Mouse (Mus musculus) kidney, adult 2 months (tissue): Measurements from ENCODE around the gene Layn. TPM values are rescaled to one million over a fixed set of nuclear protein-coding genes. Genes with fewer than 3 reads are reported as not detected.

ENCODE experiments used
- DNase-seq: peaks from one replicate; pipeline ENCODE4 v3.0.0; 2021
- H3K27ac ChIP-seq: fragments of 200-500 bp; 2 replicates; pipeline ENCODE4 v1.5.1; 2012; ENCODE audit warnings: low read depth, low read length, control low read depth, inconsistent platforms; ENCODE audit not compliant: insufficient read depth
- H3K27me3 ChIP-seq: fragments of 200-500 bp; replicated peaks from 2 replicates; pipeline ENCODE4 v1.6.1; 2012; ENCODE audit warnings: mild to moderate bottlenecking, moderate library complexity, low read length, inconsistent platforms; ENCODE audit not compliant: control insufficient read depth, insufficient read depth
- H3K36me3 ChIP-seq: fragments of 200-500 bp; 2 replicates; pipeline ENCODE4 v1.6.1; 2012; ENCODE audit warnings: mild to moderate bottlenecking, moderate library complexity, low read length, inconsistent platforms; ENCODE audit not compliant: control insufficient read depth, insufficient read depth
- H3K4me1 ChIP-seq: fragments of 200-500 bp; 2 replicates; pipeline ENCODE4 v1.6.1; 2011; ENCODE audit warnings: low read length; ENCODE audit not compliant: control insufficient read depth, insufficient read depth
- H3K4me3 ChIP-seq: fragments of 200-500 bp; 2 replicates; pipeline ENCODE4 v1.5.1; 2011; ENCODE audit warnings: mild to moderate bottlenecking, low read depth, low read length, control low read depth; ENCODE audit not compliant: insufficient read depth
- CTCF ChIP-seq: fragments of 200-500 bp; conservative IDR thresholded peaks from 2 replicates; pipeline ENCODE4 v1.5.1; 2011; ENCODE audit warnings: low read depth, mild to moderate bottlenecking, control low read depth, low read length, moderate library complexity, mixed read lengths; ENCODE audit not compliant: insufficient read depth, insufficient read length
- POLR2A ChIP-seq: fragments of 200-500 bp; IDR thresholded peaks from one replicate; pipeline ENCODE4 v1.6.1; 2011; ENCODE audit warnings: low read depth, low read length, control low read depth
- WGBS: fragments of 180-500 bp; shearing (Covaris S2); methylation state at CpG from one replicate; pipeline ENCODE4 v1.1.7; 2018; 5-methylcytosine and 5-hydroxymethylcytosine counted together
- polyA plus RNA-seq: library from polyadenylated mRNA; depleted of rRNA; stranded (reverse); fragments of >200 nt; gene quantifications from 2 replicates; pipeline ENCODE4 v1.2.3, GENCODE M21; 2012

The Layn gene
- polyA plus RNA-seq, 1 experiment: 4.5 TPM

DNA sequence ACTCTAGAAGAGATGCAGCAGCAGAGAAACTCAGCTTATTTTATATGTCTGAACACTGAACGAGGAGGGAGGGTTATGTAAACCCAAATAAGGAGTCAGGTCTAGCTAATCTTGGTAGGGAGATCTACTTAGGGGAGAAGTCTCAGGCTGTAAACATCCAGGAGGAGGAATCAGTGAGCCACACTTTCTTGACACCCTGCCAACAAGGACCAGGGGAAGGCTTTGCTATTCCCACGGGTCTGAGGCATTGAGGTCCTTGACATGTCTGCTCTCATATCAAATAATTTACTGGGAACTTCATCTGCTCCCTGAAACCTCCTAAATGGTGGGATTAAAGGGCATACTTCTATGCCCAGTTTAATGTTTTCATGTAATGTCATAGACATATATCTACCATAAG, 19.4 kb upstream of the Layn start:
- Histone ChIP-seq H3K27me3 (no peaks in the 10 kb centered on the region; the same call in 1 of the 2 replicates), H3K36me3 (no peaks in the 10 kb centered on the region), H3K27ac (no peak overlapping the region), H3K4me3 (no peak overlapping the region), H3K4me1 (no peaks in the 10 kb centered on the region)
- WGBS: 43% methylated on average over 2 of the region's 2 CpGs
- DNase-seq: no peak
- no peak for TF ChIP-seq POLR2A
- no peak for TF ChIP-seq CTCF

DNA sequence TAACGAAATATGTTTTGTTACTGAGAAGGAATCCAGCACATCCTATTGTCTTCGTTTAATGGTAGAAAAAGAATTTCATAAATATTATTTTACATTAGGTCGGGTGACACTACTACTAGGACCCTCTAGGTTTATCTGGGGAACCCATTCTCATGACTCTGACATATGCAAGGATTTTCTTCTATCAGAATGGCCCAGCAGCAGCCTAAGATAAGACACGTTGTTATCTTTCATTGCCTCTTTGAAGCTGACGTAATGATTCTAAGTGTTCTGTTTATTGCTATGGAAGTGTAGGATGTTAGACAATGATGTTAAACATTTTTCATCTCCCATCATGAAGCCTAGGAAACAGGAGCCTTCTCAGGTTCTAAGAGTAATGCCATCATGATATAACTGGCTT, 16.8 kb upstream of the Layn start:
- Histone ChIP-seq H3K36me3 (no peaks in the 10 kb centered on the region), H3K27ac (no peak overlapping the region), H3K4me3 (no peak overlapping the region), H3K4me1 (no peaks in the 10 kb centered on the region), H3K27me3 (no peaks in the 10 kb centered on the region; the same call in 1 of the 2 replicates)
- WGBS: 84% methylated on average over 5 of the region's 5 CpGs
- no peak for DNase-seq
- no peak for TF ChIP-seq CTCF
- TF ChIP-seq POLR2A: no peak

DNA sequence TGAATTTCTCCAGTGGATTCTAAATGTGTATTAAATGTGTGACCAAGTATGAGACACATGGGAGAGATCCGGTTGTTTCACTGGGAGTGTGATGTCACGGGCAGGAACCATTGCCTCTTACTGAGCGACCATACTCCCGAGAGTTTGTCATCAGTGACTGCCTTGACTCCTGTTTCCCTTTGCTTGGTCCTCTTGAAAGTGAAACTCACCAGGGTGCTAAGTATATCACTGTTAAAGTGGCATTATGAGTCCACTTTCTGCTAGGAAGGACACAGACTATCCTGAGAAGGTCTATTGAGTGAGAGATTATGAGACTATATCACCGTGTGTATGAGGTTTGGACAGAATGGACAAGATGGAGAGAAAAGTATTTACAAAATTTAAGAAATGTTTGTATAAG, 4.7 kb upstream of the Layn start:
- 88% methylated on average over 5 of the region's 5 CpGs for WGBS
- Histone ChIP-seq H3K36me3 (no peaks in the 10 kb centered on the region), H3K27ac (no peak overlapping the region), H3K4me3 (no peak overlapping the region), H3K27me3 (no peaks in the 10 kb centered on the region), H3K4me1 (no peaks in the 10 kb centered on the region)
- no peak for TF ChIP-seq CTCF
- TF ChIP-seq POLR2A: no peak
- no peak for DNase-seq

DNA sequence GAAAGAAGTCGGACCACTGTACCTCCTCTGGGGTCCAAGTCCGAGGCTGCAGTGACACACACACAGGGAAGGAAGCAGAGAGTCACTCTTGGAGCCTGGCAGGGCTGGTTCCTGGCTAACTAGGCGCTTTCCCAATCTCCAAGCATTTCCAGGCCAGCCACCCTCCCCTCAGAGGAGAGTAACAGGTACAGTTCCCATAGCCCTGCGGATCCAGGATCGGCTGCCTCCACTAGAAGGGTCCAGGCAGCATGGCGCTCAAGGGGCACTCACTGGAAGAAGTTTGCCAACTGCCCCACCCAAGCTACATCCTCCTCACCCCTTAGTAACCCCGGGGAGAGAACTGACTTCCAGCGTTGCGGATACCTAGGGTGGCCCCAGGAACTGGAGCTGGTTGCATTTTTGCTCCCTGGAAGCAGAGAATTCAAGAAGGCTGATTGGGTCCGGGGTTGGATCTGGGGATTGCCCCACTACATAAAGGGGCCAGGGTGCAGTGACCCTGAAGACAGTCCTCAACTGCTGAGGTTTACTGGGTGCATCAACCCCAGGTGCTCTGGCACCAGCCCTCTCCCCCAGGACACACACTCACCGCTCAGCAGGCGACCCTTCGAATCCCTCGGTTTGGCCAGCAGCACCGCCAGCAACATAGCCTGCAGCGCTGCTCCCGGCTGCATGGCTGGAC, 455 bp downstream of the Layn start:
- no peak for TF ChIP-seq CTCF
- TF ChIP-seq POLR2A: no peak
- 1% methylated on average over 17 of the region's 17 CpGs for WGBS
- Histone ChIP-seq H3K4me1 (no peaks in the 10 kb centered on the region), H3K4me3 (peak overlapping the region; percentile 56), H3K27ac (peak overlapping the region; percentile 13; the same call in 1 of the 2 replicates), H3K36me3 (no peaks in the 10 kb centered on the region), H3K27me3 (no peaks in the 10 kb centered on the region)
- peak; percentile 9 for DNase-seq

DNA sequence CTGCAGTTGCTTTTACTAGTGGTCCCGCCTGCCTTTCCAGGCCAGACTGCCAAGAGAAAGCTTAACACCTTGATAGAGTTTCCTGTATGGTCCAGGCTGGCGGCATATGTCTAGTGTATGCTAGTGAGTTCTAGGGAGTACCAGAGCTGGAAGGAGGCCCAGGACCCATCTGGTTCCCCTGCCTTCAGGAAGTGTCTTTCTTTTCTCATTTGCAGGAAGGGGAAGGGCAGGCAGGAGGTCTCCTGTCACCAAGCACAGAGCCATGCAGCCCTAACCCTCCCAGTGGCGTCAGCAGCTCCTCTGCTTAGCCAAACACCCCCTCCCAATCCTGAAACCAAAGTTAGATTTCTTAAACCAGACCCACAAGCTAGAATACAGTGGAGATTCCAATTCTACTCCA, 1.1 kb downstream of the Layn start:
- Histone ChIP-seq H3K27me3 (no peaks in the 10 kb centered on the region), H3K4me3 (peak overlapping the region; percentile 35), H3K4me1 (no peaks in the 10 kb centered on the region), H3K36me3 (no peaks in the 10 kb centered on the region), H3K27ac (no peak overlapping the region)
- WGBS: 43% methylated on average over 3 of the region's 3 CpGs
- peak; percentile 61 for DNase-seq
- TF ChIP-seq POLR2A (no peak), CTCF (no peak)

DNA sequence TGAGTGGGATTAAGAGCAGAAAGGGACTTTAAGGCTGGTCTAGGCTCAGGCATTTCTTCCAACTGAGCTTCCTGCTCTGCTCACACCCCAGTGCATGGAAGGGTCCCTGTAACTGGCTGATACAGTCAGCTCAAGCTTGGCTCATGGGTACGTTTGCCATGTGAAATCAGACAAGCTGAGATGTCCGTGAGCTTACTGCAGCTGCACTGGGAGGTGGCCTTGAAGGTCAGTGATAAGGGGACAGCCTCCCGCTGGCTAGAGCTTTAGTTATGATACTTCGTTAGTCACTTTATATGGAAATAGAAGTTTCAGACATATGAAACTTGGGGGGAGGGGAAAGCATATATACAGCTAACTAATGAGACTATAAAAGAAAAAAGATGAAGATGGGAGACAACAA, 6.1 kb downstream of the Layn start:
- TF ChIP-seq POLR2A (no peak), CTCF (no peak)
- no peaks in the 10 kb centered on the region for H3K4me1 ChIP-seq
- no peaks in the 10 kb centered on the region for H3K27me3 ChIP-seq
- no peak for DNase-seq
- 91% methylated on average over 4 of the region's 4 CpGs for WGBS
- H3K4me3 ChIP-seq: no peak overlapping the region
- no peak overlapping the region for H3K27ac ChIP-seq
- H3K36me3 ChIP-seq: no peaks in the 10 kb centered on the region

DNA sequence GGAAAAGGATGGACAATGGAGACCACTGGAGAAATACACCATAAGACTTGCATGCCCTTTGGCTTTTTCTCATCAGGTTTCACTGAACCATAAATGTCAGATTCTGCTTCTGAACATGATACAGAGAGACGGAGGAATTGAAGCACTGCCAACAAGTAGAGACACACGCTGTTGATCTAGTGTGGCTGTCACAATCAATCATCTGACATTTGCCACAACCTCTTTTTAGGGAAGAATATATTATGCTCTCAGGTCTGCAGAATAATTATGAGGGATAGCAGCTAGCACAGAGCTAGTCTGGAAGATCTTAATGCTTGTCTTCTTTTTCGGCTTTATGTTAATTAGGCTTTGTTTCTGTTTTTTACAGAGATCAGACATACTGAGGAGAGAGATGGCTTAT, 8.7 kb downstream of the Layn start:
- no peak for TF ChIP-seq CTCF
- Histone ChIP-seq H3K27me3 (no peaks in the 10 kb centered on the region), H3K4me1 (no peaks in the 10 kb centered on the region), H3K4me3 (no peak overlapping the region), H3K36me3 (no peaks in the 10 kb centered on the region), H3K27ac (no peak overlapping the region)
- 40% methylated on average over 3 of the region's 3 CpGs for WGBS
- DNase-seq: no peak

DNA sequence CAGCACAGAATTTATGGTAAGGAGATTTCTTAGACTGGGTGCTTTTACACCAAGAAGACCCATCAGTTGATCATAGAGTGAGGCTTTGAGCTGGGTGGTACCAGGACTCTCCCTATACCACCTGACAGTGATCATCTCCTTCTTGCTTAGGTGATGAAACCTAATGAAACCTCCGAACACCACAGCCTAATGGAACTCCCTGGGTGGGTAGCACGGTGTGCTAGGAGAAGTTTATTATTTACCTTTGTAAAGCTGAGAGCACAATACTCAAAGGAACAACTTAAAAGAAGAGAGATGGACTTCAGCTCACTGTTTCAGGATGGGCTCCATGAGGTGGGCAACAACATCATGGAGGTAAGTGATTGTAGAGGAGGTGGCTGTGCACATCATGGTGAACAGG, 16.3 kb downstream of the Layn start, which contains the start of gene Btg4:
TSS of gene Btg4 (plus strand) at position 301 of the 400 bp plus-strand sequence.
- 86% methylated on average over 2 of the region's 2 CpGs for WGBS
- H3K27ac ChIP-seq: no peak within 1 kb of the TSS
- no peak within 1 kb of the TSS for H3K4me3 ChIP-seq
- TF ChIP-seq CTCF (no peak), POLR2A (no peak)
- no peaks in the 10 kb centered on the region for H3K36me3 ChIP-seq
- DNase-seq: no peak
- no peaks in the 10 kb centered on the region for H3K27me3 ChIP-seq
- H3K4me1 ChIP-seq: no peaks in the 10 kb centered on the region
